Mouse (Mus musculus): ENCODE results near the gene Tcerg1l.

- TF ChIP-seq EP300 (IDR thresholded peaks at IDR 0.05; ENCODE audit: low read length) = no peak
- TF ChIP-seq HCFC1 (IDR thresholded peaks at IDR 0.05; ENCODE audit: low read depth, low read length) = no peak
- TF ChIP-seq CTCF (conservative IDR thresholded peaks at IDR 0.05 in 1 of 2, IDR thresholded peaks at IDR 0.05 in 1 of 2; ENCODE audit: low read depth in 2 of 2, low read length in 2 of 2) = no peak
- TF ChIP-seq MAZ (IDR thresholded peaks at IDR 0.05; ENCODE audit: low read depth, low read length) = no peak
Measured at GRCm38 (mm10) chr7:138328637-138329036, 68.9 kb downstream of the Tcerg1l start.

All from CH12.LX (cell line).